Mouse (Mus musculus) T-helper 1 cell (primary cell): ENCODE data around the gene Spag6.

Experiments
- in situ Hi-C: fragments of 300-600 bp; cut with MboI, MseI; formaldehyde crosslinking; loops from one replicate; pipeline ENCODE4 v1.15.1; 2025; ENCODE audit warnings: high pct_unique_total_duplicates

Spag6 gene

GRCm38 (mm10) chr2:18724462-18724861 is 30.6 kb downstream of the Spag6 start:
- in situ Hi-C loops, result no loop called here

GRCm38 (mm10) chr2:18725880-18726279 is 32.0 kb downstream of the Spag6 start:
- in situ Hi-C loops, result no loop called here

GRCm38 (mm10) chr2:18731718-18732117 is 37.9 kb downstream of the Spag6 start:
- in situ Hi-C loops, result loop anchor here (10.0 kb wide), 1 partner anchor 767 kb away; no protein-coding TSS in a partner anchor

GRCm38 (mm10) chr2:18734394-18735127 is 40.7 kb downstream of the Spag6 start:
- in situ Hi-C loops, result loop anchor here (10.0 kb wide), 1 partner anchor 770 kb away; no protein-coding TSS in a partner anchor

GRCm38 (mm10) chr2:18737040-18737439 is 43.2 kb downstream of the Spag6 start:
- in situ Hi-C loops, result loop anchor here (10.0 kb wide), 1 partner anchor 772 kb away; no protein-coding TSS in a partner anchor

- in situ Hi-C loops, result loop anchor here (10.0 kb wide), 1 partner anchor 774 kb away; no protein-coding TSS in a partner anchor
These were observed 45.4 kb downstream of the Spag6 start for GRCm38 (mm10) chr2:18739216-18739615.

- in situ Hi-C loops, result no loop called here
These were observed 62.3 kb downstream of the Spag6 start for GRCm38 (mm10) chr2:18756144-18756543.

GRCm38 (mm10) chr2:18764846-18765245 is 71.0 kb downstream of the Spag6 start:
- in situ Hi-C loops, result loop anchor here (10.0 kb wide), 1 partner anchor 380 kb away; no protein-coding TSS in a partner anchor

- in situ Hi-C loops, result loop anchor here (10.0 kb wide), 1 partner anchor 381 kb away; no protein-coding TSS in a partner anchor
These were observed 71.8 kb downstream of the Spag6 start for GRCm38 (mm10) chr2:18765481-18766249.

- in situ Hi-C loops, result loop anchor here (10.0 kb wide), 1 partner anchor 382 kb away; no protein-coding TSS in a partner anchor
These were observed 72.6 kb downstream of the Spag6 start for GRCm38 (mm10) chr2:18766441-18766820.

- in situ Hi-C loops, result loop anchor here (10.0 kb wide), 1 partner anchor 382 kb away; no protein-coding TSS in a partner anchor
These were observed 73.1 kb downstream of the Spag6 start for GRCm38 (mm10) chr2:18766821-18767541.

- in situ Hi-C loops, result loop anchor here (10.0 kb wide), 1 partner anchor 384 kb away; no protein-coding TSS in a partner anchor
These were observed 74.6 kb downstream of the Spag6 start for GRCm38 (mm10) chr2:18768414-18768813.

- in situ Hi-C loops, result no loop called here
These were observed 78.6 kb downstream of the Spag6 start for GRCm38 (mm10) chr2:18772413-18772812.

GRCm38 (mm10) chr2:18774326-18774725 is 80.5 kb downstream of the Spag6 start:
- in situ Hi-C loops, result no loop called here

- in situ Hi-C loops, result no loop called here
These were observed 84.4 kb downstream of the Spag6 start for GRCm38 (mm10) chr2:18778220-18778619.

- in situ Hi-C loops, result no loop called here
These were observed 86.0 kb downstream of the Spag6 start for GRCm38 (mm10) chr2:18779830-18780229.

- in situ Hi-C loops, result no loop called here
These were observed 87.5 kb downstream of the Spag6 start for GRCm38 (mm10) chr2:18781296-18781695.

- in situ Hi-C loops, result no loop called here
These were observed 100.4 kb downstream of the Spag6 start for GRCm38 (mm10) chr2:18794261-18794660.

- in situ Hi-C loops, result no loop called here
These were observed 103.9 kb downstream of the Spag6 start for GRCm38 (mm10) chr2:18797776-18798175.

- in situ Hi-C loops, result no loop called here
These were observed 105.6 kb downstream of the Spag6 start for GRCm38 (mm10) chr2:18799265-18799965.
